Mouse (Mus musculus): ENCODE measurements around the gene Elovl3. TPM values are rescaled to one million over a fixed set of nuclear protein-coding genes. Genes with fewer than 3 reads are reported as not detected.
A peak's percentile ranks its signal among the peaks of the same experiment; 100 is the strongest.

Gene Elovl3
- polyA plus RNA-seq, 1 experiment: not detected

GRCm38 (mm10) chr19:46103437-46104186 is 28.1 kb upstream of the Elovl3 start:
- no peak overlapping the region for H3K4me3 ChIP-seq (replicated peaks)
- peaks cover 3% of the 10 kb centered on the region; the same call in 1 of the 2 replicates for H3K9me3 ChIP-seq (ENCODE audit: control insufficient read depth, low read length)
- H3K27me3 ChIP-seq (ENCODE audit: control insufficient read depth): 0 out of 2 replicates have a peak, but pooled peaks cover 2% of the 10 kb centered on the region
- TF ChIP-seq GATA1 (IDR thresholded peaks at IDR 0.05; ENCODE audit: low read length): no peak
- TF ChIP-seq TAL1 (IDR thresholded peaks at IDR 0.05; ENCODE audit: low read length): no peak
- H3K4me1 ChIP-seq (ENCODE audit: control insufficient read depth): peaks cover 3% of the 10 kb centered on the region
- H3K36me3 ChIP-seq (ENCODE audit: control insufficient read depth): no peaks in the 10 kb centered on the region

- Histone ChIP-seq H3K9me3 (ENCODE audit: control insufficient read depth, low read length) (peaks cover 3% of the 10 kb centered on the region; the same call in 1 of the 2 replicates), H3K4me3 (replicated peaks) (no peak overlapping the region), H3K27me3 (ENCODE audit: control insufficient read depth) (0 out of 2 replicates have a peak, but pooled peaks cover 2% of the 10 kb centered on the region), H3K36me3 (ENCODE audit: control insufficient read depth) (no peaks in the 10 kb centered on the region), H3K4me1 (ENCODE audit: control insufficient read depth) (peaks cover 3% of the 10 kb centered on the region)
- no peak for TF ChIP-seq GATA1 (IDR thresholded peaks at IDR 0.05; ENCODE audit: low read length)
- TF ChIP-seq TAL1 (IDR thresholded peaks at IDR 0.05; ENCODE audit: low read length): no peak
These were observed 27.5 kb upstream of the Elovl3 start for GRCm38 (mm10) chr19:46104187-46104557.

- no peak overlapping the region for H3K4me3 ChIP-seq (replicated peaks)
- H3K4me1 ChIP-seq (ENCODE audit: control insufficient read depth): peaks cover 3% of the 10 kb centered on the region
- H3K27me3 ChIP-seq (ENCODE audit: control insufficient read depth): no peaks in the 10 kb centered on the region
- TF ChIP-seq TAL1 (IDR thresholded peaks at IDR 0.05; ENCODE audit: low read length) (no peak), GATA1 (IDR thresholded peaks at IDR 0.05; ENCODE audit: low read length) (no peak)
- no peaks in the 10 kb centered on the region for H3K9me3 ChIP-seq (ENCODE audit: control insufficient read depth, low read length)
- H3K36me3 ChIP-seq (ENCODE audit: control insufficient read depth): no peaks in the 10 kb centered on the region
These were observed 21.5 kb upstream of the Elovl3 start for GRCm38 (mm10) chr19:46110214-46110613.

- Histone ChIP-seq H3K4me1 (ENCODE audit: control insufficient read depth) (peaks cover 3% of the 10 kb centered on the region), H3K4me3 (replicated peaks) (no peak overlapping the region), H3K36me3 (ENCODE audit: control insufficient read depth) (no peaks in the 10 kb centered on the region), H3K27me3 (ENCODE audit: control insufficient read depth) (no peaks in the 10 kb centered on the region), H3K9me3 (ENCODE audit: control insufficient read depth, low read length) (no peaks in the 10 kb centered on the region)
- no peak for TF ChIP-seq GATA1 (IDR thresholded peaks at IDR 0.05; ENCODE audit: low read length)
- TF ChIP-seq TAL1 (IDR thresholded peaks at IDR 0.05; ENCODE audit: low read length): no peak
These were observed 20.9 kb upstream of the Elovl3 start for GRCm38 (mm10) chr19:46110781-46111180.

GRCm38 (mm10) chr19:46114617-46115016 is 17.1 kb upstream of the Elovl3 start:
- H3K4me3 ChIP-seq (replicated peaks): no peak overlapping the region
- no peaks in the 10 kb centered on the region for H3K9me3 ChIP-seq (ENCODE audit: control insufficient read depth, low read length)
- peaks cover 7% of the 10 kb centered on the region for H3K4me1 ChIP-seq (ENCODE audit: control insufficient read depth)
- TF ChIP-seq GATA1 (IDR thresholded peaks at IDR 0.05; ENCODE audit: low read length) (no peak), TAL1 (IDR thresholded peaks at IDR 0.05; ENCODE audit: low read length) (no peak)
- H3K27me3 ChIP-seq (ENCODE audit: control insufficient read depth): no peaks in the 10 kb centered on the region
- no peaks in the 10 kb centered on the region for H3K36me3 ChIP-seq (ENCODE audit: control insufficient read depth)

GRCm38 (mm10) chr19:46119458-46119857 is 12.2 kb upstream of the Elovl3 start:
- no peak for TF ChIP-seq GATA1 (IDR thresholded peaks at IDR 0.05; ENCODE audit: low read length)
- peak; percentile 33; the same call in 1 of the 3 replicates for TF ChIP-seq TAL1 (IDR thresholded peaks at IDR 0.05; ENCODE audit: low read length)
- no peaks in the 10 kb centered on the region for H3K36me3 ChIP-seq (ENCODE audit: control insufficient read depth)
- H3K4me3 ChIP-seq (replicated peaks): no peak overlapping the region
- H3K4me1 ChIP-seq (ENCODE audit: control insufficient read depth): peaks cover 8% of the 10 kb centered on the region
- H3K9me3 ChIP-seq (ENCODE audit: control insufficient read depth, low read length): no peaks in the 10 kb centered on the region
- H3K27me3 ChIP-seq (ENCODE audit: control insufficient read depth): no peaks in the 10 kb centered on the region

GRCm38 (mm10) chr19:46120872-46121271 is 10.8 kb upstream of the Elovl3 start:
- no peak for TF ChIP-seq GATA1 (IDR thresholded peaks at IDR 0.05; ENCODE audit: low read length)
- TF ChIP-seq TAL1 (IDR thresholded peaks at IDR 0.05; ENCODE audit: low read length): no peak
- Histone ChIP-seq H3K4me1 (ENCODE audit: control insufficient read depth) (peaks cover 8% of the 10 kb centered on the region), H3K9me3 (ENCODE audit: control insufficient read depth, low read length) (no peaks in the 10 kb centered on the region), H3K27me3 (ENCODE audit: control insufficient read depth) (no peaks in the 10 kb centered on the region), H3K36me3 (ENCODE audit: control insufficient read depth) (no peaks in the 10 kb centered on the region), H3K4me3 (replicated peaks) (no peak overlapping the region)

- peaks cover 15% of the 10 kb centered on the region for H3K27me3 ChIP-seq (ENCODE audit: control insufficient read depth)
- no peak overlapping the region for H3K4me3 ChIP-seq (replicated peaks)
- TF ChIP-seq GATA1 (IDR thresholded peaks at IDR 0.05; ENCODE audit: low read length) (no peak), TAL1 (IDR thresholded peaks at IDR 0.05; ENCODE audit: low read length) (no peak)
- H3K36me3 ChIP-seq (ENCODE audit: control insufficient read depth): no peaks in the 10 kb centered on the region
- H3K9me3 ChIP-seq (ENCODE audit: control insufficient read depth, low read length): no peaks in the 10 kb centered on the region
- H3K4me1 ChIP-seq (ENCODE audit: control insufficient read depth): peaks cover 8% of the 10 kb centered on the region
These were observed 7.8 kb upstream of the Elovl3 start for GRCm38 (mm10) chr19:46123876-46124275.

- Histone ChIP-seq H3K36me3 (ENCODE audit: control insufficient read depth) (no peaks in the 10 kb centered on the region), H3K4me1 (ENCODE audit: control insufficient read depth) (peaks cover under 1% of the 10 kb centered on the region), H3K4me3 (replicated peaks) (no peak overlapping the region), H3K27me3 (ENCODE audit: control insufficient read depth) (peaks cover 15% of the 10 kb centered on the region), H3K9me3 (ENCODE audit: control insufficient read depth, low read length) (no peaks in the 10 kb centered on the region)
- TF ChIP-seq TAL1 (IDR thresholded peaks at IDR 0.05; ENCODE audit: low read length): no peak
- no peak for TF ChIP-seq GATA1 (IDR thresholded peaks at IDR 0.05; ENCODE audit: low read length)
These were observed 7.0 kb upstream of the Elovl3 start for GRCm38 (mm10) chr19:46124651-46125050.
